Mouse (Mus musculus) bone marrow macrophage, adult 2 months (primary cell): ENCODE results near the gene Paxbp1.

Experiments used
- CTCF ChIP-seq: IDR thresholded peaks from 2 replicates; pipeline ENCODE4 v1.5.1; 2012; ENCODE audit warnings: low read depth, mild to moderate bottlenecking, low read length, moderate library complexity
- POLR2A ChIP-seq: IDR thresholded peaks from 2 replicates; pipeline ENCODE4 v1.6.1; 2012; ENCODE audit warnings: mild to moderate bottlenecking, low read depth, low read length, borderline replicate concordance

- TF ChIP-seq POLR2A (no peak), CTCF (no peak)
These were observed 27.9 kb upstream of the Paxbp1 start for GRCm38 (mm10) chr16:91072256-91072655.
